Mouse (Mus musculus): ENCODE data around the gene Camkmt. TPM values are rescaled to one million over a fixed set of nuclear protein-coding genes. Genes with fewer than 3 reads are reported as not detected.

Gene Camkmt
- total RNA-seq, 2 experiments from 2014 or later = 0.57 to 1.2 TPM

- DNase-seq (ENCODE audit: low spot score) = no peak
Measured at GRCm38 (mm10) chr17:85367319-85367718, 277.0 kb downstream of the Camkmt start.

- no peak for DNase-seq (ENCODE audit: low spot score)
Measured at GRCm38 (mm10) chr17:85368776-85369175, 278.4 kb downstream of the Camkmt start.

DNA sequence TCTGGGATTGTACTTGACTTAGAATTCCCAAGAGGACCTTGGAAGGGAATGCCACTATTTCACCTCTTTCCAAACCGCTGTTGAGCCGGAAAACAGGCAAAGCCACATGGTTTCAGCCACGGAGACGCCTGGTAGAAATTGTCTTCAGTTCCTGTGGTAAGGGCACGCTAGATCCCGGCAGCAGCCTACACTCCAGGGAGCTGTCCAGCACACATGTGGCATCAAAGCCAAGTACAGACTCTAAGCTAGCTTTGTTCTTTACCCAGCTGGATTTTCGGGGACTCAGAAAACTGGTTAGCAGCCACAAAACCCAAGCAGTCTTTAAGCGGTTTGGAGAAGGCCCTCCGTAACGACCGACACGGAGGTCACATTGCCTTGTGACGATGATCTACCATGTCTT lies 281.7 kb downstream of the Camkmt start:
- DNase-seq (ENCODE audit: low spot score) = no peak

DNA sequence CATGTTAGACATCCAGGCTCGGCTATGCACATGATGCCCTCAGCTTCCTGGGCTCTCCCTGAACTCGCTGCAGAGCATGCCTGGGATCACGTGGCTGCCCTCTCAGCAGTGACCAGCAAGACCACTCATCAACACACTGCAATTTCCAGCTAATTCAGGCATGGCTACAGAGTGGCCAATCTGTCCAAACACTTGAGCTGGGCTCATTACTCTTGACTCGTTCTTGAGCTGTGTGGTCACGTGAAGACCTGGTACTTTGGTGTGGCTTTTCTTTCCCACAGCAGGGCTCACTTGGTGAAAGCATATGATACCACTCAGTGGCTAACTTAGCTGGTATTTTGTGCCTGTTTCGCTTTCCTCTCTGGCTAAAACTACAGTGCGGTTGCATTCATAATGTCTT lies 282.2 kb downstream of the Camkmt start:
- no peak for DNase-seq (ENCODE audit: low spot score)

GRCm38 (mm10) chr17:85374100-85374833 lies 283.9 kb downstream of the Camkmt start:
- DNase-seq (ENCODE audit: low spot score) = no peak

GRCm38 (mm10) chr17:85374834-85375176 lies 284.5 kb downstream of the Camkmt start:
- no peak for DNase-seq (ENCODE audit: low spot score)

GRCm38 (mm10) chr17:85375523-85375922 lies 285.2 kb downstream of the Camkmt start:
- no peak for DNase-seq (ENCODE audit: low spot score)

DNA sequence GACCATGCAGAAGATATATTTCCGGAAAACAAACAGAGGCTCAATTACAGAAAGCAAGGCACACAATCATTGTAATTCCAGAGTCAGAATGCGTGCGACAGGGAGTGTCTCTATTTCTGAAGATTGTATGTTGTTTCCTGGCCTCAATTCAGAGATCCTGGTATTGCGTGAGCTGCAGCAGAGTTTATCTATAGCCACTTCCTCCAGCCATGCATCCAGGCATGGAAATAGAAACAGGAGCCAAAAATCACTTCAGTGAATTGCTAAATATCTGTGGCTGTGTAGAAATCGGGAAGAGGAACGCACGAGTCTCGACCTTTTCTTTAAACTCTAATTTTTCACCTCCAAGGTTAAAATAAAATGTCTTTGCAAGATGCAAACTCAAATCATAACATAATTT lies 287.1 kb downstream of the Camkmt start:
- no peak for DNase-seq (ENCODE audit: low spot score)

DNA sequence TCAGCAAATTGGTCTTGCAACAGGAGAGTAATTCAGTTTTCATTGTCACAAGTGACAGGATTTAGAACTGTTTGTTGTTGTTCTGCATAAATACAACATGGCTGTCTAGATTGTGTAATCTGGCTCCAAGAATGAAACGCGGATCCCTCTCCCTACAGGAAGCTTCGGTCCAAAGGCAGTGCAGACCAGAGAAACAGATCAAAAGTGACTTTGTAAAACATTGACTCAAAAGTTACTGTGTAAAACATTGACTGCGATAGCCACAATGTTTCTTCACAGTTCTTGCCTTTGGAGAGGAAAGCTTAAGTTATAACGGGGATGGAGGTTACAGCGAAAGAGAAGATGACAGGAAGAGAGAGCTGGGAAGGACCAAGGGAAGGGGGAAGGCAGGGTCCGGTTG lies 288.7 kb downstream of the Camkmt start:
- DNase-seq (ENCODE audit: low spot score) = no peak

GRCm38 (mm10) chr17:85381578-85382223 lies 291.3 kb downstream of the Camkmt start:
- no peak for DNase-seq (ENCODE audit: low spot score)

DNA sequence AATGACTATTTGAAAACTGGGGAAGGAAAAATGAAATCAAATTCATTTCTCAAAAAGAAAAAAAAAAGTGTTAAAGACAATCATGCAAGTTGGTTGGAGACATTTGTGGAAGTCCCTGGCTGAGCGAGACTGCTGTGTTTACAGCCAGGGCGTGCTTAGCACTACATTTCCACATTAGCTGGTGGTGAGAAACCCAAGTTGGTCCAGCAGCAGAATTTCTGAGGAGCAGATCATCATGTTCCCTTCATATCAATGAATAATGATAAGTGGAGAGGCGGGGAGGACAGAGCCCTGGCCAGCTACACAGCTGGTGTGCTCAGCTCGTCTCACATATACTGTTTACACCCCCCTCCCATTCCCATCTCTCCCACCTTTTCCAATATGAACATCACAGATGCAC lies 292.0 kb downstream of the Camkmt start:
- no peak for DNase-seq (ENCODE audit: low spot score)

GRCm38 (mm10) chr17:85382906-85383305 lies 292.6 kb downstream of the Camkmt start:
- no peak for DNase-seq (ENCODE audit: low spot score)

DNA sequence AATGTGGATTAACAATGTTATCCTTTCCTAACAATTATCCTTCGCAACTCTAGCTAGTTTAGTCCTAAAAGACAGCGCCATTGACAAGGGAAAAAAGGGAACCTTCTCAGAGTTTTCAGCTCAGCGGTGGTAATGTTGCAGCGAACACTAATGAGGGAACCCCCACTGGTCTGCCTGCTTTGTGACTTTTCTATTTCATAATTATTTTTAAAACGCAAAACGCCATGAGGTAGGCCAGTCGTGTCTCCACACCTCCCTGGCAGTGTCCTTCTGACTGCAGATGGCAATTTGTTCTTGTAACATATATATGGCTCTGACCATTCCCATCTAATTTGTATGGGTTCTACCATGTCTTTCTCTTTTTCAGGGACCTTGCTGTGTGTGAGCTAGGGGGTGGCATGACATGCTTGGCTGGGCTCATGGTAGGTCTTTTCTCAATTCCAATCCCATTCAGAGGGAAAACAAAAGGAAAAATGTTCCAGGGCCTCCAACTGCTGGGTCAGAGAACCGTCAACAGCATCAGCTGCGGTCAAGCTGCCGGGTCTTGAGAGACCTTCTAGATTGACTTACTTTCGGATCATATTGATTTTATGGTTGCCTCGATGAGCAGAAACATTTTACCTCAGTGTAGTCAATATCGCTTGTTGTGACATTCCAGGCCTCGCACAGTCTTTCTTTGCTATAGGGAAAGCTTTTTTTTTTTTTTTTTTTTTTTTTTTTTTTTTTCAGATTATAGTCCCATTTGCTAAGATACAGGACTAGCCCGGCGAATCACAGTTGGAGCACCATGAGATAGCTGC lies 302.9 kb downstream of the Camkmt start:
- DNase-seq (ENCODE audit: low spot score) = no peak

- no peak for DNase-seq (ENCODE audit: low spot score)
Measured at GRCm38 (mm10) chr17:85393891-85394321, 303.6 kb downstream of the Camkmt start.

DNA sequence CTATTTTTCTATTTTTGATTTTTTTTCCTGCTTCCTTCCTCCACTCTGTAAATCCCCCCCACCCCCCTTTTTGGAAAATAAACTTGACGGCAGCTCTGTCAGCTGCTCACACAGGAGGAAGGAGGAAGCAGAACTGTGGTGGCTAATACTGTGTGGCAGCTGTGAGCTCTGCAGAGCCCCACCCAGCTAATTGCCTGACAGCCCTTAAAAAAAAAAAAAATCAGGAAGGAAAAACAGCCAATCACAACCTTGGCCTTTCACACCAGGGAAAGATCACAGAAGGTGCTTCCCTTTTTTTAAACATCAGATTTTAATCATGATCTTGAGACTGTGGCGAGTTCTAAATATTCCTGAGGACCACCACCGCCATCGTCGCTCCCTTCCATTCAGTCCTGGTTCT lies 305.1 kb downstream of the Camkmt start:
- peak; percentile 2 for DNase-seq (ENCODE audit: low spot score)

GRCm38 (mm10) chr17:85400751-85401150 lies 310.4 kb downstream of the Camkmt start:
- no peak for DNase-seq (ENCODE audit: low spot score)

DNA sequence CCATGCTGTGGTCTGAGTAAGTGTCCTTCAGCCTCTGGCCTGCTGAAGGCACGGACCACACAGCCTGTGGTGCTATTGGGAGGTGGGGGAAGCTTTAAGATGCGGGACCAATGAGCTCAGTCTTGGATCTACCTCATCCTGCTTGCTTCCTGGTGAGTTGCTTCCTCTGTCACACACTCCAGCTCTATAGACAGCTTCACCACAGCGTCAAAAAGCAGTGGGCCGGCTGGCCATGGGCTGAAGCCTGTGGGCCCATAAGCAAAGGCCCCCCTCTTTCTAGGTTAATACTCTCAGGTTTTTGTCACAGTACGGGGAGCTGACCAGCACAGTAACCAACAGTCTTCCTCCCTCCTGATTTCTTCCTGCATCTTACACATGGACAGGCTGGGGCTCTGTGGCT lies 314.8 kb downstream of the Camkmt start:
- DNase-seq (ENCODE audit: low spot score) = no peak

GRCm38 (mm10) chr17:85406195-85406594 lies 315.8 kb downstream of the Camkmt start:
- no peak for DNase-seq (ENCODE audit: low spot score)

DNA sequence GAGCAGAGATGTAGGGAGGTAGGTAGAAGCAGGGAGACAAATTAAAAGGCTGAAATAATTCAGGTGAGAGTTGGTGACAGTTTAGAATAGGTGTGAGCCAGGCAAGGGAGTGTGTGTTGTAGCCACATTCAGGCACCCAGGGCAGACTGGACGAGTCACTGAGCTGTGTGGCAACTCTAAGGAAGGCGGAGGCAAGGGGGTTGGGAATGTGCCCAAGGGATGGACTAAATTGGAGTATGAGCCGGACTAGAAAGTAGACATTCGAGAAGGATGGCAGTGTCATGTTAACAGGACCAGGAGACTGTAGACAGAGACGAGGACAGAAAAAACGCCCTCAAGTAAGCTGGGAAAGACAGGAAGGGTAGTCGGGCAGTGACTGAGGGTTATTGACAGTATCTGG lies 338.5 kb downstream of the Camkmt start:
- peak; percentile 61 for DNase-seq (ENCODE audit: low spot score)

- DNase-seq (ENCODE audit: low spot score) = no peak
Measured at GRCm38 (mm10) chr17:85432923-85433322, 342.6 kb downstream of the Camkmt start.

DNA sequence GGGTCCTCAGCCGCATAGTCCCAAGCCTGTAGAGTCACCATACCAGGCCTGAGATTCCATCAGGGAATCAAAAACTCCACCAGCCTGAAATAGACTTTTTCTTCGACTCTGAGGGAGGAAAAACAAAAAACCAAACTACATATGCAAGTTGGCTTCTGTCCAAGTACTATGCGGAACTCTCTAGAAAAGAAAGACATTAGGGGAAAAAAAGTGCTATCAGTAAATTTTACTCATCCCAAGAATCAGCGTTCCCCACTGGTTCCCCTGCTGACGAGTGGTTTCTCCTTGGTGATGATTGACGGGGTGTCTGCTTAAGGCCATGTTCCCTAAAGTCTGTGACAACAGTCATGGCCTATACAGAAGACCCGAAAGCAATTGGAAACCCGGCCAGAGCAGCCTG lies 352.7 kb downstream of the Camkmt start:
- DNase-seq (ENCODE audit: low spot score) = no peak

- DNase-seq (ENCODE audit: low spot score) = no peak
Measured at GRCm38 (mm10) chr17:85454419-85454983, 364.1 kb downstream of the Camkmt start.

All from gastrocnemius, adult 18-20 months (tissue).